Comparison of ENCODE assay signal across 8 mouse cellular contexts in the genomic region with DNA sequence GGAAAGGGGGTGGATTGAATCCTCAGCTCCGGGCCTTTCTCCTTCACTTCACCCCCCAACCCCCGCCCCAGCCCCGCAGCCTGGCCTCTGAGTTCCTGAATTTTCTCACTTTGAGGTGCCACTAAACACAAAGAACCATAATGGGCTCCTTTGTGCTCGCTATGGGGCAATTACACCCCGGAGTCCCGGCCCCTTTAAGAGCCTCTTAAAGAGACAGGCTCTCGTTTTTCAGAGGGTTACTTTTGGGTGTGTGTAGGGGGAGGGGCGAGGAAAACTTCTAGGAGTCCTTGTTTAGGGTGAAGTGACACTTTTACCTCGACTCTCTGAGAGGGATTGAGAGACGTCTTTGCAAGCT. TPM values are rescaled to one million over a fixed set of nuclear protein-coding genes. Genes with fewer than 3 reads are reported as not detected.
DNase-seq lines count a peak whose midpoint lies in the region; ATAC-seq and TF ChIP-seq lines count a peak whose summit lies in the region.
"Had no signal": no experiment of that assay in that cellular context is flagged by ENCODE, and none has a peak within 500 bp of the region (broad histone marks: within the 10 kb centered on the region; RNA-seq: fewer than 3 reads in every experiment).

No protein-coding gene starts in this region.

- no peak for TF ChIP-seq CTCF in E14TG2a.4 (conservative IDR thresholded peaks at IDR 0.05; ENCODE audit: low read length)
- TF ChIP-seq CTCF in gastrocnemius, adult 2 months (IDR thresholded peaks at IDR 0.05): no peak
- no peak for TF ChIP-seq CTCF in liver, postnatal 0 days (IDR thresholded peaks at IDR 0.05; ENCODE audit: low read depth)

- intact Hi-C loops in gastrocnemius, adult 2 months (cut with DNase I): loop anchor here (5.0 kb wide), 1 partner anchor 34 kb away; no protein-coding TSS in a partner anchor

- peak overlapping the region; percentile 83 for H3K4me3 ChIP-seq in E14TG2a.4 (replicated peaks; ENCODE audit: low read length)
- peak overlapping the region; percentile 93 for H3K4me3 ChIP-seq in gastrocnemius, adult 2 months
- H3K4me3 ChIP-seq in intestine, embryonic 16.5 days (ENCODE audit: low read length): peak overlapping the region; percentile 72
- H3K4me3 ChIP-seq in liver, postnatal 0 days (ENCODE audit: low read depth, low read length): peak overlapping the region; percentile 48

- H3K4me2 ChIP-seq in intestine, embryonic 16.5 days (ENCODE audit: low read depth, low read length): peak overlapping the region; percentile 78
- H3K4me2 ChIP-seq in liver, postnatal 0 days (ENCODE audit: low read depth, low read length): peak overlapping the region; percentile 67

- peak; percentile 54; the same call in 1 of the 2 replicates for ATAC-seq in intestine, embryonic 16.5 days
- ATAC-seq in liver, postnatal 0 days: no peak

- no peaks in the 10 kb centered on the region for H3K9me3 ChIP-seq in E14TG2a.4 (ENCODE audit: low read length)
- H3K9me3 ChIP-seq in intestine, embryonic 16.5 days (ENCODE audit: control insufficient read depth, low read length): no peaks in the 10 kb centered on the region
- H3K9me3 ChIP-seq in liver, postnatal 0 days (ENCODE audit: low read length): no peaks in the 10 kb centered on the region

- no peak for TF ChIP-seq EP300 in liver, postnatal 0 days (IDR thresholded peaks at IDR 0.05; ENCODE audit: low read depth)

- H3K9ac ChIP-seq in intestine, embryonic 16.5 days (ENCODE audit: low read depth, low read length): peak overlapping the region; percentile 63
- 0 out of 2 replicates have a peak overlapping the region, but pooled peaks have one; percentile 7 for H3K9ac ChIP-seq in liver, postnatal 0 days (replicated peaks)

- no peaks in the 10 kb centered on the region for H3K36me3 ChIP-seq in E14TG2a.4 (ENCODE audit: insufficient read depth, low read length)
- H3K36me3 ChIP-seq in intestine, embryonic 16.5 days (ENCODE audit: control insufficient read depth, insufficient read depth, low read length): no peaks in the 10 kb centered on the region
- no peaks in the 10 kb centered on the region for H3K36me3 ChIP-seq in liver, postnatal 0 days (replicated peaks; ENCODE audit: insufficient read depth, low read length)

- WGBS in intestine, embryonic 16.5 days: under 1% methylated on average over 10 of the region's 10 CpGs
- 2% methylated on average over 10 of the region's 10 CpGs for WGBS in liver, postnatal 0 days (ENCODE audit: insufficient replicate concordance)

- peaks cover 49% of the 10 kb centered on the region for H3K27me3 ChIP-seq in E14TG2a.4 (ENCODE audit: insufficient read depth, low read length)
- peaks cover 9% of the 10 kb centered on the region for H3K27me3 ChIP-seq in intestine, embryonic 16.5 days (replicated peaks; ENCODE audit: control insufficient read depth, insufficient read depth, low read length)
- H3K27me3 ChIP-seq in liver, postnatal 0 days (ENCODE audit: insufficient read depth, low read length): peaks cover 69% of the 10 kb centered on the region

- peak; percentile 84 for DNase-seq in adipocyte (ENCODE audit: low spot score)
- DNase-seq in gastrocnemius, adult 2 months: peak; percentile 71
- no peak for DNase-seq in liver, postnatal 0 days
- peak; percentile 56 for DNase-seq in ovary, postnatal 14 days (ENCODE audit: low spot score)
- DNase-seq in thymus, postnatal 4 days: no peak

- peaks cover 48% of the 10 kb centered on the region for H3K4me1 ChIP-seq in E14TG2a.4 (replicated peaks; ENCODE audit: low read depth, low read length)
- peaks cover 7% of the 10 kb centered on the region for H3K4me1 ChIP-seq in intestine, embryonic 16.5 days (ENCODE audit: control insufficient read depth, insufficient read depth, low read length)
- peaks cover 3% of the 10 kb centered on the region; the same call in 1 of the 2 replicates for H3K4me1 ChIP-seq in liver, postnatal 0 days (ENCODE audit: insufficient read depth)

- peak overlapping the region; percentile 91 for H3K27ac ChIP-seq in gastrocnemius, adult 2 months
- peak overlapping the region; percentile 91 for H3K27ac ChIP-seq in intestine, embryonic 16.5 days (ENCODE audit: low read length)
- H3K27ac ChIP-seq in liver, postnatal 0 days (ENCODE audit: low read depth): peak overlapping the region; percentile 16; the same call in 1 of the 2 replicates

RNA-seq across cellular contexts. Expression of gene Fzd2, which starts 0.7 kb away (rescaled TPM):
- 1 to 10 TPM; 1.2 to 2.1 TPM for total RNA-seq in gastrocnemius, adult 2 months (2021)
- 9.4 and 9.8 TPM in 2 replicates for polyA plus RNA-seq in intestine, embryonic 16.5 days (2015; fragmentation: Nextera tagmentation; extraction: Ambion mirVana)
- 0.17 and 0.22 TPM in 2 replicates for polyA plus RNA-seq in liver, postnatal 0 days (2015; fragmentation: Nextera tagmentation; extraction: Ambion mirVana)

RNA-seq across cellular contexts. Expression of gene Gm11627, which starts 24.2 kb away (rescaled TPM):
- not detected for total RNA-seq in gastrocnemius, adult 2 months (2021)
- 14.9 and 15.8 TPM in 2 replicates for polyA plus RNA-seq in intestine, embryonic 16.5 days (2015; fragmentation: Nextera tagmentation; extraction: Ambion mirVana)
- polyA plus RNA-seq in liver, postnatal 0 days (2015; fragmentation: Nextera tagmentation; extraction: Ambion mirVana): not detected in 2 replicates
- total RNA-seq: gastrocnemius, postnatal 36 days had no signal

RNA-seq across cellular contexts. Expression of gene Gpatch8, which starts 47.3 kb away (rescaled TPM):
- total RNA-seq in gastrocnemius, adult 2 months (2021): 10 to 100 TPM; 23.7 to 26.8 TPM
- 31.7 and 34.5 TPM in 2 replicates for polyA plus RNA-seq in intestine, embryonic 16.5 days (2015; fragmentation: Nextera tagmentation; extraction: Ambion mirVana)
- polyA plus RNA-seq in liver, postnatal 0 days (2015; fragmentation: Nextera tagmentation; extraction: Ambion mirVana): 11.1 and 12.2 TPM in 2 replicates

Comparison
In these comparisons a context has a peak if more than half of its experiments do, and no peak if none do; other contexts are left out.
1. DNase-seq: peak in adipocyte (single experiment), gastrocnemius, adult 2 months (single experiment) and ovary, postnatal 14 days (single experiment); none in liver, postnatal 0 days (single experiment) and thymus, postnatal 4 days (single experiment).
2. H3K27ac ChIP-seq: peak in every context shown above with its lines; median percentile 91 in gastrocnemius, adult 2 months; 91 in intestine, embryonic 16.5 days; 16 in liver, postnatal 0 days.
3. RNA of gene Gm11627, which starts 24.2 kb away (polyA plus RNA-seq): 14.9 to 15.8 TPM in intestine, embryonic 16.5 days; not detected in liver, postnatal 0 days; every median in the first group is over 10 times any median in the second.
4. Peak in every context shown above with its lines, with median percentiles within 50 percentile points of each other: H3K4me3 ChIP-seq.